Mouse (Mus musculus): ENCODE results near the gene Skint6.
"Not testable (repeated sequence)": the region's sequence is repeated elsewhere in the genome, so short reads cannot be mapped to it uniquely, and the experiment has no call there.

Gene Skint6

DNA sequence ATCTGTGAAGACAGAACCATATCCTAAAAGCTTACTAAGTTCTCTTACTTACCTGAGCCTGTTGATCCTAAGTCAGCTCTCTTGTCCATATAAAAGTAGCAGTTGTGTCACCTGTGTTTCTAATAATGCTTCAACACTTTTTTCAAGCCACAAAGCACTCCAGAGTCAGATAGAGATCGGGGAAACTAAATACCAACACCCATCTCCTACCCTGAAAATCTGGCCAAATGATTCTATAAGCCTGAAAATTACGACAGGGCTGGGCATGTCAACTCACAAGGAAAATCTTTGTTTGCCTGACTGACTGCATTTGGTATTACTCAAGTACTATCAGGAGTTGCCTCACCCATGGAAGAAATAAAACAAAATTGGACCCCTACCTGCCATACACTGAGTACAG lies at the start of gene Skint6:
Skint6 (minus strand) TSS at position 101 of the 400 bp plus-strand sequence.
- DNase-seq: no peak

DNA sequence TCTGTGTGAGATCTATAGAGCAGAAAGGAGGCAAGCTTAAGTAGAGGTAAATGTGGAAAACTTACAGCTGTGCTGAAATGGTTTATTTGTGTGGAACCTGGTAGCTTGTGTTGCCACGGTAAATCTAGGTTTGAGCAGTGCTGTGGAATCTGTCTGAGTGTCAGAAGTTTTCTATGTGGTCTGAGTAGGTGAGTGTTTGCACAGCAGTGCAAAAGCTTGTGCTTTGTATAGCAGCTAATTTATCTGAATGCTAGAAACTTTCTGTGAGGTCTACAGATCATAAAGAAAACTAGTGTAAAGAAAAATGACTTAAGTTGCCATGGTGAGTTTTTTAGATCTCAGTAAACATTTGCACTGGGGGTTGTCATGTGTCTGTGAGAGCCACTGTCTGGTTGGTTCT lies 34.1 kb upstream of the Skint6 start:
- DNase-seq: no peak

DNA sequence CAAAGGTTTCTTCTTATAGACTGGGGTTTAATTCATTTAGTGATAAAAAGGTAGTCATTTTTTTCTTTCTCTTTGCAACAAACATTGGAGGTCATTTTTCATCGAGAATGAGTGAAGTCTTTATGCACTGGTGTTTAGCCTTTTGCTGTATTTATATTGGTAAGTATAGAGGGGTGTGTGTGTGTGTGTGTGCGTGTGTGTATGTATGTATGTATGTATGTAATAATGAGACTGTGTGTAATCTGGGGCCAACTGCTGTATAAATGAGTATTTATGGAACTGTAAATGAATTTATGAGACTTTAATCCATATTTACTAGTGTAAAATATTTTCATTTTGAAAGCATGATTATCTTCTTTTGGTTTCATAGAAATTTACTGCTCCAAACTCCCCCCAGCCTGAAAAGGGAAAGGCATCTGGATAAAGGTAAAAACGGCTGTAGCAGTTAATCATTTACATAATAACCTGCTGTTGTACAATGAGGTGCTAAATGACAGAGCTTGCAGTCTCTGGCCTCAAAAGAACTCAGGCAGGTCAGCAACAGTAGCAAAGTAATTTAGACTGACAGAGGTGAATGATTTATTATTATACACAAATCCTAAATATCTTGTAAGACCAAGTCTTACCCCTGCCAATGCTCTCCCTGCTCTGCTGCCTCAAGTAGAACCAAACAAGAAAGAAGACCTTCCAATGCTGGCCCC lies 15.2 kb upstream of the Skint6 start:
- DNase-seq: no peak

DNA sequence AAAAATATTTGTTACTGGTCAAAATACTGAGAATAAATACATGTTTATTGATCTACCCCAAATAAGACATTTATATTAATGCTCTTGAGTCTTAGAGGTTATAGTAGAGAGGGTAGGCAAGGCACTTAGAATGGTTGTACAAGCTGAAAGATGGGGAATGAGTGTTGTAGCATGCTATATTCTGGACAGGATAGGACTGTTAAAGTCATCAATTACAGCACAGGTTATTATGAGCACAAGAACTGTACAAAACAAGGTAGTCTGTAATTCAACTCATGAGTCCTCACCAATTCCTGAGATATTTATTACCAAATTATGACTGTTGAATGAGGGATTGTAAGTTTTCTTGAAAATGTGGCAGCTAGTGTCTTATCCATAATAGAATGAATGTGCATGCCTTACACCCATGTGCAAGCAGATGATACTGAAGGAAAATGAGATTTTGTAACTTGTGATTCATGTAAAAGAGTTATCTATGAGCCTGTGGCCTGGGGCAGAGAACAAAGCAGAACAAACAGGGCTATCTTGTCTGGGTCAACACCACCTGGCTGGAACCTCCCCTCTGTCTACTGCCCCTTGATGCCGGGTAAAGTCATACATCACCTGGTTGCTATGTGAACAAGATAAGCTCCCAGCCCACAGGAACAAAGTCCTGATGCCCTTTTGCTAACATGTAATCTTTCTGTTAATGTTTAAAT lies 23.3 kb downstream of the Skint6 start:
- no peak for DNase-seq

DNA sequence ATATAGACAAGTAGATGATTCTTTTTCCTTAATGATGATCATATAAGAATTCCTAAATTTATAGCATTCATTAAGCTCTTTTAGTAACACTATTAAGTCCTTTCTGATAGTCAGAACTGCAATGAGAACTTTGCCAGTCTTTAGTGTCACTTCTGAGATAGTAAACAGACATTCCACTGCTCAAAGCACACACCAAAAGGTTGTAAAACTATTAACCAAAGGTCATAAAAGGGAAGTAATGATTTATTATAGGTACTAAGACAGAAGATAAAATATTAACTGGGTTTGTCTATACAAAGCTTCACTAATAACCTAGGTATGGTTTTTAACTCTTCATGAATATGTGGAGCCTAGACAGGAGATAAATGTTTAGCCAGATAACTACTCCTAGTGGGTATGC lies 41.0 kb downstream of the Skint6 start:
- DNase-seq: no peak

DNA sequence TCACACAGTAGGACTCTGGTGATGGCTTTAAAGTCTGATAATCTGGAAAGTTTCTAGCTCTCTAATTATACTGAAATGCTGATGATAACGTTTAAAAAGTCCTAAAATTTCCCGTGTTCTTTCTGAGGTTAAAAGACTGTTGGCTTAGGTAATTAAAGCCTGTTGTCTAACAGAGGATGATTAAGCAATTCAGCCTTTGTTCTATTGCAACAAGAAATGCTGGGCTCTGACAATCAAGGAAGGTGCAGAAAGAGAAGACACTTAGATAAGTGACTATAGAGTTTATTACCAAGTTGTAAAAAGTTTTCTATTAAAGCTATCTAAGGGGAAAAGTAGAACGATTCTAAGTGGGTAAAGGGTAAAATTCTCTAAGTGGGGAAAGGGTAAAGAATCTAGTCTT lies 219.2 kb downstream of the Skint6 start:
- no peak for DNase-seq

DNA sequence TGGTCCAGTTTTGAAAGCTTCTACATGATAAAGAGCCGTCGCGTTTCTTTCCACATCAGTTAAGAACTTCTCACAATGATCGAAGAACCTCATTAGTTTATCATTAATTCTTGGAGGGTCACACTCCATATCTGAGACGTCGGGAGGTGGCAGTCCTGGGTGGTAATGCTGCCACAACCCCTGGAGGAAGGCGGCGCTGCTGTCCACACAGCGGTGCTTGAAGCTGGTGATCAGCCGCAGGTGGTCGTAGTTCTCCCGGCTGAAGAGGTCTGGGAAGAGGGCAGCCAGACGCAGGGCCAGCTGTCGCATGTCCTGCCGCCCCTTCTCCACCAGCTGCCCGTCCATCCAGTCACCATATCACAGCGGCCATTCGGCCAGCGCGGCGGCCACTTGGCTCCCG lies 307.6 kb downstream of the Skint6 start:
- DNase-seq: not testable (repeated sequence)

DNA sequence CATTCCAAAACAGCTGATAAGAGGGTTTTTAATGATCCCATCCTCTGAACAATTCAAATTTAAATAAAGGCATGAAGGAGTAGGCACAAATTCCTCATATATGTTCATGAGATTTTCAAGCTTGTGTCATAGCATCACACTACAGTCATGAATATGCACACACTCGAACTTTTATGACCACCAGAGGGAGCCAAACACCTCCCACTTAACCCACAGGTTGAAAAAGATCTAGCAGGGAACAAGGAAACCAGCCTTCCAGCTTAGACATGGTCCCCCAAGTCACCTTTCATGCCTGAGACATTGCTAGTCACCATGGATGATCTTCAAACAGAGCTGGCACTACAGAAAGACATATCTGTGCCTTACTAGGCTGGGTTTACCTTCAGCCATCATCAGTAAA lies 496.1 kb downstream of the Skint6 start:
- no peak for DNase-seq

DNA sequence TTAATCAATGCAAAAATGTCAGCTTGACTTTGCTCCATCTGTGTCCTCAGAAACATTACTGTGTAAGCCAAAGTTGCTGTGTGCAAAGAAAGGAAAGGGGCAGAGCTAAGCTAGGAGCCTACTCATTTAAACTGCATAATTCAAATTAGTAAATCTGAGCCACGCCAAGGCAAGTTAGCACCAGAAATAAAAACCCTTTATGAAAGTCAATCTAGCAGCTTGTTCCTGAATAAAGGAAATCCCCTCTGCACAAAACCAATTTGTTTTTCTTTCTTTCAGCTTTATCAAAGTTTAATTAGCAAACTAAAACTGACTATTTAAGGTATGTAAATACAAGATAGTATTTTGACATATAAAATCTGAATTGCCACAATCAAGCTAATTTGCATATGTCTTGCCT lies 512.0 kb downstream of the Skint6 start, which contains the start of gene Skint10:
Skint10 (minus strand) TSS at position 101 of the 400 bp plus-strand sequence.
- DNase-seq: no peak

Data from cerebellum, postnatal 36 days (tissue).